In the genomic region with DNA sequence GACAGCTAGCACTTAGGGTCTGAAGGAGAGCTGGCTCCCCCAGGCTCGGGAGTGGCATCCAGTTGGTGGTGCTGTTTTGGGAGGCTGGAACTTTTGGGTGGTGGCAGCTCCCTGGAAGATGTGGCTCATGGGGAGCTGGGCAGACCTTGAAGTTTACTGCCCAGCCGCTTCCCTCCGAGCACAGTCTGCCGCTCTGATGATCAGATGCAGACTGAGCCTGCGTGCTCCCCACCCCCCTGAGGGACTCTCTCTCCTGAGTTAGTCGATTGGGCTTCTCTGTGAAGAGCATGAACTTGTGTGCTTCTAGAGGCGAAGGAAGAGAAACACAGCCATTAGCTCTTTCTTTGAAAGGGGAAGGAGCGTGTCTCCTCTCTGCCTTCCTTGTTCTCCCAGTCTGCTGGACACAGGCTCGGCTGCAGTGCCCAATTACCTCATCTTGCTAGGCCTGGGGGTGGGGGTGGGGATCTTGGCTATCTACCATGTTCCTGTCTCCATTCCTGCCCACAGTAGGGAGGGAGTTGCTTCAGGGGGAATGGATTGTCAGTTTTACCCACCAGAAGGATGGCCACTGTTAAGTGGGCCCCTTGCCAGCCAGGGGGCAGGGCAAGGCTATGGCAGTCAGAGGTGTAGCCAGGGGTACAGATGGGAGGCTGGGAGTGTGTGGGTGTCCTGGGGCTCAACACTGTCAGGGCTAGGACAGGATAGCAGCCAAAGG, we compare ENCODE assay signal across 8 mouse cellular contexts. TPM values are rescaled to one million over a fixed set of nuclear protein-coding genes. Genes with fewer than 3 reads are reported as not detected.
DNase-seq lines count a peak whose midpoint lies in the region; ATAC-seq and TF ChIP-seq lines count a peak whose summit lies in the region.

No protein-coding gene starts in this region.

- H3K27ac ChIP-seq in kidney, postnatal 0 days: peak overlapping the region; percentile 2; the same call in 1 of the 2 replicates
- no peak overlapping the region for H3K27ac ChIP-seq in kidney, embryonic 15.5 days

- H3K27me3 ChIP-seq in kidney, postnatal 0 days (ENCODE audit: insufficient read depth, low read length): no peaks in the 10 kb centered on the region
- H3K27me3 ChIP-seq in kidney, embryonic 15.5 days: no peaks in the 10 kb centered on the region

- WGBS in kidney, postnatal 0 days: 32% methylated on average over 9 of the region's 9 CpGs
- 35% methylated on average over 9 of the region's 9 CpGs for WGBS in kidney, embryonic 15.5 days

- H3K9me3 ChIP-seq in kidney, postnatal 0 days (replicated peaks; ENCODE audit: low read length): no peaks in the 10 kb centered on the region
- H3K9me3 ChIP-seq in kidney, embryonic 15.5 days (replicated peaks): no peaks in the 10 kb centered on the region

- no peaks in the 10 kb centered on the region for H3K36me3 ChIP-seq in kidney, postnatal 0 days (ENCODE audit: insufficient read depth, low read length)
- H3K36me3 ChIP-seq in kidney, embryonic 15.5 days: no peaks in the 10 kb centered on the region

- TF ChIP-seq CTCF in kidney, postnatal 0 days (IDR thresholded peaks at IDR 0.05; ENCODE audit: low read depth): no peak; the same call in 1 of the 2 replicates

- no peak overlapping the region for H3K4me3 ChIP-seq in kidney, postnatal 0 days (replicated peaks; ENCODE audit: low read depth, low read length)
- H3K4me3 ChIP-seq in kidney, embryonic 15.5 days (replicated peaks): no peak overlapping the region

- 0 out of 2 replicates have a peak, but pooled peaks cover 4% of the 10 kb centered on the region for H3K4me1 ChIP-seq in kidney, postnatal 0 days (replicated peaks; ENCODE audit: insufficient read depth, low read length)
- H3K4me1 ChIP-seq in kidney, embryonic 15.5 days: peaks cover 13% of the 10 kb centered on the region

- no peak overlapping the region for H3K9ac ChIP-seq in kidney, postnatal 0 days (ENCODE audit: low read depth, low read length)
- no peak overlapping the region for H3K9ac ChIP-seq in kidney, embryonic 15.5 days

- ATAC-seq in kidney, postnatal 0 days (replicated peaks; ENCODE audit: low FRiP score, low read depth): no peak; the same call in 1 of the 2 replicates
- ATAC-seq in megakaryocyte, adult 5-6 weeks (ENCODE audit: poor library complexity, severe bottlenecking): 0 out of 2 replicates have a peak, but pooled peaks have one; percentile 31
- no peak for ATAC-seq in kidney, embryonic 15.5 days (replicated peaks; ENCODE audit: low FRiP score)

- DNase-seq in kidney, postnatal 0 days (ENCODE audit: low spot score): no peak
- no peak for DNase-seq in kidney, adult 11 months
- DNase-seq in cerebellum, adult 11 months: peak; percentile 56
- DNase-seq in heart, adult 18-20 months: peak; percentile 16 to 20
- no peak for DNase-seq in layer of hippocampus, adult 9-11 months
- DNase-seq in urinary bladder, adult 18-20 months (ENCODE audit: low spot score in 2 of 2): no peak

- H3K4me2 ChIP-seq in kidney, postnatal 0 days (ENCODE audit: low read length): no peak overlapping the region
- H3K4me2 ChIP-seq in kidney, embryonic 15.5 days: no peak overlapping the region

RNA-seq across cellular contexts. Expression of a gene that starts 26.8 kb away (rescaled TPM):
- 32.3 and 32.8 TPM in 2 replicates for polyA plus RNA-seq in kidney, postnatal 0 days (2015; fragmentation: Nextera tagmentation; extraction: Ambion mirVana)
- 10 to 100 TPM; 12.8 to 16.7 TPM for total RNA-seq in heart, adult 18-20 months (2021)
- 33.0 and 33.3 TPM in 2 replicates for total RNA-seq in megakaryocyte, adult 5-6 weeks (2015)
- 15.8 and 18.8 TPM in 2 replicates for total RNA-seq in megakaryocyte, adult 5-6 weeks (2017)
- polyA plus RNA-seq in kidney, embryonic 15.5 days (2015; fragmentation: Nextera tagmentation; extraction: Ambion mirVana): 23.1 and 28.7 TPM in 2 replicates

Comparison
In these comparisons a context has a peak if more than half of its experiments do, and no peak if none do; other contexts are left out.
1. DNase-seq: peak in cerebellum, adult 11 months (single experiment) and heart, adult 18-20 months (2 of 2); none in kidney, postnatal 0 days (single experiment), kidney, adult 11 months (single experiment), layer of hippocampus, adult 9-11 months (single experiment) and urinary bladder, adult 18-20 months (0 of 2).